Mouse (Mus musculus): ENCODE results near the gene Por.

Gene Por

DNA sequence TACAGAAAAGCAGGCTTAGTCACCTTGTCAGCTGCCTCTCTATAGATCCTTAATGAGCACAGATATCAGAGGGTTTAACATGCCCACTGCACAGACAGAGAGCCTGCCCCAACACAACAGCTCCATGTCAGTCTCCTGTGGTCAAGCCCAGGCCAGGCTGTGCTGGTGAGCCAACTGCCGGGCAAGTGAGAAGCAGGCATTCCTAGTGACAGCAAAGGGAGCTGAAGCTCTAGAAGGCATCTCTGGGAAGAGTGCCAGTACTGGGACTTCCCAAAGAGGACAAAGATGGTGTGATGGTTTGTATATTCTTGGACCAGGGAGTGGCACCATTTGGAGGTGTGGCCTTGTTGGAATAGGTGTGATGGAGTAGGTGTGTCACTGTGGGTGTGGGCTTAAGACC is 81.2 kb downstream of the Por start:
- in situ Hi-C loops (cut with MboI; ENCODE audit: unreplicated experiment in 2 of 2): no loop called here

DNA sequence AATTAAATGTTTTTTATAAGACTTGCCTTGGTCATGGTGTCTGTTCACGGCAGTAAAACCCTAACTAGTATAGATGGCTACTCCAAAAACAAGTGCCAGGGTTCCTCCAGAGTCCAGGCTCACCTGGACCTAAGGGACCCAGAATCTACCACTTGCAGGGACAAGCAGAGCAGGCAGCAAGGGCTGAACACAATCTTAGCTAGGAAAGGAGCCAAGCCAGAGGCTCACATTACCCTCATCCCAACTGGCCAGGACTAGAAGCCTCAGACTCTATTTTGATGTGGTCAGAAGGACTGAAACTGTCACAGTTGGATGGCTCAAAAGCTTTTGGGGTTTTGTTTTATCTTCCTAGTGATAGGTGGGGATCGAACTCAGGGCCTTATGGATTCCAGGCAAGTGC is 81.8 kb downstream of the Por start:
- in situ Hi-C loops (cut with MboI; ENCODE audit: unreplicated experiment in 2 of 2): no loop called here

DNA sequence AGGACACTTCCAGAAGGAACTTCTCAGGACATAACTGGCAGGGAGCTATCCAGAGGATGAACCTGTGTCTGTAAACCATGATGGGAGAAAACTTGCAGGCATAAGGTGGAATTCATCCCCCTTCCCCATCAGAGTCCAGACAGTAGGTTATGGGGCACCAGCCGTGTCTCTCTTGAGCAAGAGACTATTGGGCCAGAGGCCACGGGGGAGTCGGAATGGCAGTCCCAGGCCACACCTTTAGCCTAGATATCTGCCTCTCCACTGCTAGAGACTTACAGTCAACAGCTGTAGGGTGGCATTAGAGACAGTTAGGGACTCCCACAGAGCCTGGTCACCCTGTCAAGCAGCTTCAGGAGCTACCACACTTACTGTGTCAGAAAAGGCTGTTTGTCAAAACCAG is 92.0 kb downstream of the Por start:
- in situ Hi-C loops (cut with MboI; ENCODE audit: unreplicated experiment in 2 of 2): loop anchor here (5.0 to 10.0 kb wide), 2 partner anchors 130 to 357 kb away; partner anchors contain the start of gene Rhbdd2 (in 2 of the 2)

DNA sequence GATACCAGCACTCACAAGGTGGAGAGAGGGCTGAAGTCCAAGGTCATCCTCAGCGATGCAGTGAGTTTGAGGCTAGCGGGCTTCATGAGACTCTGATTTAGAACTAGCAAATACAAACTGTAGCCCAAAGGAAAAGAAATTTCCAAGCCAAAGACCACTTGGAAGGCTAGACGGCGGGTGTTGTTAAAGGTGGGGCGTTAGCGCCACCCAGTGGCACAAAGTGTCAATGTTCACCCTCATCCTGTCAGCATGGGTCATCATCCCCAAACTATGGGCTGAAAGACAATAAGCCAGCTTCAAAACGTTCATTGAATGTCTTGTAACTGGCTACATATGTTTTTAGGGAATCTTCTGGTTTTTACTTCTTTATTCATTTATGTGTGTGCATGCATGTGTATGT is 93.7 kb downstream of the Por start:
- in situ Hi-C loops (cut with MboI; ENCODE audit: unreplicated experiment in 2 of 2): loop anchor here (5.0 to 10.0 kb wide), 2 partner anchors 131 to 359 kb away; partner anchors contain the start of gene Rhbdd2 (in 2 of the 2)

DNA sequence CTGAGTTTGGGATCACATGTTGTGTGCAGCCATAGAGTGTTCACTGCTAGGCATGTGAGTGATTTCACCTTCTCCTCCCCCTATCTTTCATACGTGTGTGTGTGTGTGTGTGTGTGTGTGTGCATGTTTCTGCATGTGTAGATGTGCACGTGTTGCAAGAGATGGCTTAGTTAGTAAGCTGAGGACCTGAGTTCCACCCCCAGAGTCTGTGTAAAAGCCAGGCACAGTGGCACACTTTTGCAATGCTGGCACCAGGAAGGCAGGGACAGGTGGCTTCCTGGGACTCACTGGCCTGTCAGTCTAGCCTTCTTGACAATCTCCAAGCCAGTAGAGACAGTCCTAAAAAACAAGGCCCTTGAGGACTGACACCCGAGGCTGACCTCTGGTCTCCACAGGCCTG is 95.1 kb downstream of the Por start:
- in situ Hi-C loops (cut with MboI; ENCODE audit: unreplicated experiment in 2 of 2): loop anchor here (5.0 to 10.0 kb wide), 4 partner anchors 133 to 363 kb away; partner anchors contain the start of genes Rhbdd2 (in 2 of the 2) and Hip1 (in 1 of the 2)

DNA sequence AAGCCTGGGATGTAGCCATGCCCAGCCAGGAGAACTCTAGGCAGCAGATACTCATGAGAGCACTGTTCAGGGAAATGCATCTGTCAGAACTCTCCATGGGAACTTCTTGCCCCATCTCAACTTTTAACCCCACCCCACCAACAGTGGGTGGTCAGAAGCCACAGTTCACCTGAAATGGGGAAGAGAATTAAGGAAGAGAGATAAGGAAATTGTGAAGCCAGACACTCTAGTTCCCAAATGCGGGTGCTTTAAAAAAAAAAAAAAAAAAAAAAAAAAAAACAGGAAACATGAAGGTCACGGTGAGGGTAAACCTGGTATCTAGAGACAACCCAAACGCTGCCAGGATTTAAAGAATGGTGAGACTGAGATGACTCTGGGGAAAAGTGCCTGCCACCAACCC is 102.7 kb downstream of the Por start:
- in situ Hi-C loops (cut with MboI; ENCODE audit: unreplicated experiment in 2 of 2): no loop called here

DNA sequence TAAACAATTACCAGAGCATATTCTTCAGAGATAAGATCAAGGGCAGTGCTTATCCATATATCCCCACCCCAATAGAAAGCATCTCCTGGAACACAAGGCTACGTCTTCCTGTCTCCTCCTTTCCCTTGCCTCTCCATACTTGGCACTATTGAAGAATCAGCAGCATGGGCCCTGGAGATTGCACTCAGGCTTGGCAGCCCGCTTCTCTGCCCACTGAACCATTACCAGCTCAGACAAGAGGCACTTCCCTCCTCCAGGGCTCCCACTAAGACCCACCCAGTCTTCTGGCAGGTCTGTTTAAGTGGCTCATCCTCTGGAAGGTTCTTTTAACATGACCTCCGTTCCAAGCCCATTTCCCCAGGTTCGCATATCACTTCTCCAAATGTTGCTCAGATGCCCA is 106.7 kb downstream of the Por start:
- in situ Hi-C loops (cut with MboI; ENCODE audit: unreplicated experiment in 2 of 2): no loop called here

DNA sequence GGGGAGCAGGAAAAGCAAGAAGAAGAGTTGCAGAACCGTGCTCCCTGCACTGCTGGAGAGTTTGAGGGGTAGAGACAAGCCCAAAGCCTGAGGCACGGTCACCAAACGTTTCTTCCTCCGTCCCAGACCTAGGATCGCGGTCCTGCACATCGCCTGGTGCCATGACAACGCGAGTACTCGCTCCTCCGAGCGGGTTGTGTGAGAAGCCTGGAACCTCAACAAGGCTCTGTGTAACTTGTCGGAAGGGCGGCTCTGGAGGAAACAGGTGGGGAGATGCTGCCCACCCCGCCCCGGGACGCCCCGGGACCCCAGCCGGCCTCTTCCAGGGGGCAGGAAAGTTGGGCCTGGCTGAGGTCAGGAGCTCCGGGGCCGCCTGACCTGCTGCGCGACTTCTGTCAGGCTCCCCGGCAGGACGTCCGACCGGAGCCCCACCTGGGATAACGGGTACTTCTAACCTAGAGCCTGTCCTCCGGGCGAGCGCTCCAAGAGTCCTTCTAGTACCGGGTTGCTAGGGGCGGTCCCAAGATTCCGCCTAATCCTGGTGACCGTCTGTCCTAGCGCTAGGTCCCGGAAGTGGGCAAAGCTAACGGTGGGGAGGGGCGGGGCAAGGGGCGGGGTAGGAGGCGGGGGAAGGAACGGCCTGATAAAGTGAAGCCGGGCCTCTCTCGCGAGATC is 108.1 kb downstream of the Por start, which contains the start of gene Styxl1:
Styxl1 (minus strand) TSS at position 590 of the 675 bp plus-strand sequence.
- in situ Hi-C loops (cut with MboI; ENCODE audit: unreplicated experiment in 2 of 2): no loop called here

DNA sequence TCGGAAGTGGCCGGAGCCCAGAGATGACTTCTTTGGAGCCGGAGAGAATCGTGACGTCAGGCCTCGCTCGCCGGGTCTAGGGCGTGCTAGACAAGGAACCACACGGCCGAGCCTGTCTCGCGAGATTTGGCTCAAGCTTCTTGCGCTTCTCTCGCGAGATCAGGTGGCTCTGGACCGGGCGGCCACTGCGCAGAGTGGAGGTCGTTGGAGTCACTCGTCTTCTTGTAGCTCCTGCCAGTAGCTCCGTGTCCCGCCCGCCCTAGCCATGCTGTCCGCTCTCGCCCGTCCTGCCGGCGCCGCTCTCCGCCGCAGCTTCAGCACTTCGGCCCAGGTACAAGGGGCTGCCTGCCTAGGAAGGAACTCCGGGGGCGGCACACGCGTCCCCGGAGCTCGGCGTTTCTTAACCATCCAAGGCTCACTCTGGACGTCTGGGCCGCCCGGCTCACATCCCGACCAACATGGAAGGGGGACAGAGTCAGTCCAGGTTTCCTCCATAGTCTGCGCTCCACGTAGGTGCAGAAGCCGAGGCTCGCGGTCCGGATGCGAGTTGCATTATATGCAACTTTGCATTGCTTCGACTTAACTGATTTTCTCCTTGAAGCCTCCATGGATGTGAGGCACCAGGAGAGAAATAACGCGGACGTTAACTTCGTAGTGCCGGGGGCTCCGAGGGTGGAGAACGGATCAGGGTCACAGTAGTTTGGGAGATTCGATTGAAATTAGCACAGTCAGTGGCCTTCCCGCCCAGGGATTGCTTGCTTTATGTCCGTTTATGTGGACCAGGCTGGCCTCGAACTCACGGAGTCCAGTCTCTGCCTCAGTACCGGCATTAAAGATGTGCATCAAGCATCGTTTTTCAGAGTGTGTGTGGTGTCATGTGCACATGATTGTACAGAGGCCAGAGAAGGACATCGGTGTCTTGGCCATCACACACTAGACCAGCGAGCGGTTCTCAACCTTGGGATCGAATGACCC is 108.9 kb downstream of the Por start, which contains the start of gene Mdh2:
Mdh2 (plus strand) TSS at position 10 of the 975 bp plus-strand sequence.
- in situ Hi-C loops (cut with MboI; ENCODE audit: unreplicated experiment in 2 of 2): no loop called here

DNA sequence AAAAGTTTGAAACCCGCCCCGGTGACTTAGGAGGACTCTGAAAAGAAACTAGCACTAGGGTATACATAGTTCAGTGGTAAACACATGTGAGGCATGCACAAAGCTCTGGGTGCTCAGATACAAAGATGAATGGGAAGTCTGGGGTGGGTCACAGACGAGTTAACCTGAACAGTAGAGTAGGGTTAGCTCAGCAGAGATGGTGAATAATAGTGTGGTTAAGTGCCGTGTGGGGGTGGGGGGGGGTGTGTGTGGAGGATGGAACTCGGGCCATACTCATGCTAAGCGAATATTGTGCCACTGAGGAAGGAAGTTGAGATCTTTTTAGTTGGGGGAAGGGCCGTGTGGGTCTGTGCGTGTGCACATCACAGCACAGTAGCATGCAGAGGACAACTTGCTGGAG is 110.5 kb downstream of the Por start:
- in situ Hi-C loops (cut with MboI; ENCODE audit: unreplicated experiment in 2 of 2): no loop called here

DNA sequence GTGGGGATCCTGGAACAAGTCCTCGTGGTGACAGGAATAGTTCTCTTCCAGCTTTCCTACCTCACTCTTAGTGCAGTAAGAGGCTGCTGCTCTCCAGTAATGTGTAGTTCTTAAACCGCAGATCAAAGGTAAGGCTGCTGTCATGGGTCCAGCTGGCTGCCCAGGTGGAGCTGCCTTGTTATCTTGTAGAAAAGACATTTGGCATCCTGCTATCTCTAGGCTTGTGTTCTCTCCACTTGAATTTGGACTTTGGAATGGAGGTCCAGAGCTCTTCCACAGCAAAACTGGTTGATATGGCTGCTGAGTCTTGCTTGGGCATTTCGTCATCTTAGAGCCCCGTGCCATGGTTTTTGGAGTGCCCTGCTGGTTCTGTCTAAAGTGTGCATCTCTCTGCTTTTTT is 113.1 kb downstream of the Por start:
- in situ Hi-C loops (cut with MboI; ENCODE audit: unreplicated experiment in 2 of 2): no loop called here

Measured in v-Abl transformed pro-B cells (cell line).